32 mouse cellular contexts compared by ENCODE assay signal in genomic region chr7:45196994-45197393, GRCm38 (mm10). TPM values are rescaled to one million over a fixed set of nuclear protein-coding genes. Genes with fewer than 3 reads are reported as not detected.
DNase-seq lines count a peak whose midpoint lies in the region; ATAC-seq lines count a peak whose summit lies in the region.
"Had no signal": no experiment of that assay in that cellular context is flagged by ENCODE, and none has a peak within 500 bp of the region (broad histone marks: within the 10 kb centered on the region; RNA-seq: fewer than 3 reads in every experiment).

No protein-coding gene starts in this region.

- no peak for ATAC-seq in hindbrain, embryonic 13.5 days (ENCODE audit: low FRiP score)
- ATAC-seq in hindbrain, embryonic 11.5 days (ENCODE audit: low FRiP score), result no peak
- ATAC-seq: midbrain, embryonic 16.5 days had no signal

- peaks cover 7% of the 10 kb centered on the region for H3K4me1 ChIP-seq in hindbrain, embryonic 13.5 days (replicated peaks)
- no peaks in the 10 kb centered on the region for H3K4me1 ChIP-seq in hindbrain, embryonic 11.5 days (replicated peaks; ENCODE audit: control insufficient read depth, insufficient read depth, low read length)
- H3K4me1 ChIP-seq: liver, embryonic 13.5 days had no signal

- H3K4me2 ChIP-seq in hindbrain, embryonic 13.5 days, result no peak overlapping the region
- H3K4me2 ChIP-seq in hindbrain, embryonic 11.5 days (replicated peaks; ENCODE audit: low read depth, low read length), result no peak overlapping the region
- H3K4me2 ChIP-seq: embryonic facial prominence, embryonic 12.5 days; heart, embryonic 13.5 days; hindbrain, embryonic 14.5 days; liver, embryonic 13.5 days had no signal

- H3K27me3 ChIP-seq in hindbrain, embryonic 13.5 days, result peaks cover 22% of the 10 kb centered on the region
- H3K27me3 ChIP-seq in hindbrain, embryonic 11.5 days (ENCODE audit: control insufficient read depth, insufficient read depth, low read length), result no peaks in the 10 kb centered on the region

- H3K9me3 ChIP-seq in hindbrain, embryonic 13.5 days, result no peaks in the 10 kb centered on the region
- no peaks in the 10 kb centered on the region for H3K9me3 ChIP-seq in hindbrain, embryonic 11.5 days (ENCODE audit: control insufficient read depth, low read length)
- H3K9me3 ChIP-seq: embryonic facial prominence, embryonic 12.5 days; G1E; heart, embryonic 13.5 days; liver, embryonic 13.5 days had no signal

- H3K36me3 ChIP-seq in hindbrain, embryonic 13.5 days, result no peaks in the 10 kb centered on the region
- H3K36me3 ChIP-seq in hindbrain, embryonic 11.5 days (ENCODE audit: control insufficient read depth, insufficient read depth, low read length), result no peaks in the 10 kb centered on the region
- H3K36me3 ChIP-seq: embryonic facial prominence, embryonic 12.5 days; G1E; heart, embryonic 13.5 days; liver, embryonic 13.5 days had no signal

- DNase-seq in cerebellum, adult 8-10 months, result peak; percentile 27
- DNase-seq in cerebellum, postnatal 4 days (ENCODE audit: low spot score in 2 of 2), result no peak
- no peak for DNase-seq in hindbrain, embryonic 11.5 days (ENCODE audit: low spot score)
- DNase-seq in 416B (ENCODE audit: low read depth), result peak; percentile 24
- DNase-seq in brain, adult 2 months (ENCODE audit: low read depth, low spot score), result peak; percentile 74
- DNase-seq in layer of hippocampus, adult 18-20 months (ENCODE audit: low spot score in 2 of 2), result no peak
- no peak for DNase-seq in kidney, postnatal 10 days
- DNase-seq: adrenal gland, postnatal 14 days; gastrocnemius, postnatal 14 days; heart, adult 18-20 months; heart, postnatal 14 days; kidney, adult 2 months; liver, embryonic 13.5 days; lung, adult 2 months; right cerebral cortex, postnatal 14 days had no signal

- no peak overlapping the region for H3K27ac ChIP-seq in hindbrain, embryonic 13.5 days
- no peak overlapping the region for H3K27ac ChIP-seq in hindbrain, embryonic 11.5 days (ENCODE audit: low read depth, low read length)
- H3K27ac ChIP-seq: embryonic facial prominence, embryonic 12.5 days; heart, embryonic 13.5 days; hindbrain, embryonic 14.5 days; kidney, postnatal 0 days; liver, embryonic 13.5 days; stomach, postnatal 0 days had no signal

- 75% methylated on average over 5 of the region's 5 CpGs for WGBS in hindbrain, embryonic 13.5 days
- 71% methylated on average over 5 of the region's 5 CpGs for WGBS in hindbrain, embryonic 11.5 days

- no peak overlapping the region for H3K4me3 ChIP-seq in hindbrain, embryonic 13.5 days
- no peak overlapping the region for H3K4me3 ChIP-seq in hindbrain, embryonic 11.5 days (ENCODE audit: low read depth, low read length)
- H3K4me3 ChIP-seq: embryonic facial prominence, embryonic 12.5 days; erythroblast, embryonic 14.5 days; heart, embryonic 13.5 days; liver, embryonic 13.5 days had no signal

- H3K9ac ChIP-seq in hindbrain, embryonic 13.5 days, result peak overlapping the region; percentile 40; the same call in 1 of the 2 replicates
- no peak overlapping the region for H3K9ac ChIP-seq in hindbrain, embryonic 11.5 days (ENCODE audit: low read depth, low read length)
- H3K9ac ChIP-seq: embryonic facial prominence, embryonic 12.5 days; heart, embryonic 13.5 days; hindbrain, embryonic 14.5 days; liver, embryonic 13.5 days had no signal

RNA-seq across cellular contexts. Expression of gene Ccdc155, which starts 7.7 kb away (rescaled TPM):
- polyA plus RNA-seq in hindbrain, embryonic 13.5 days (2015; fragmentation: Nextera tagmentation; extraction: Ambion mirVana), result 0.49 and 0.54 TPM in 2 replicates
- 0.31 and 0.40 TPM in 2 replicates for polyA plus RNA-seq in hindbrain, embryonic 11.5 days (2014; fragmentation: Nextera tagmentation; extraction: Ambion mirVana)
- total RNA-seq in layer of hippocampus, adult 18-20 months (2021), result 1 to 10 TPM; 2.2 to 3.4 TPM
- total RNA-seq: CH12.LX; G1E; heart, postnatal 14 days had no signal
- polyA plus RNA-seq: G1E had no signal

RNA-seq across cellular contexts. Expression of gene Dkkl1, which starts 15.0 kb away (rescaled TPM):
- 5.6 and 5.7 TPM in 2 replicates for polyA plus RNA-seq in hindbrain, embryonic 13.5 days (2015; fragmentation: Nextera tagmentation; extraction: Ambion mirVana)
- polyA plus RNA-seq in hindbrain, embryonic 11.5 days (2014; fragmentation: Nextera tagmentation; extraction: Ambion mirVana), result 1.6 and 1.7 TPM in 2 replicates
- total RNA-seq in layer of hippocampus, adult 18-20 months (2021), result 1 to 10 TPM; 1.9 to 3.1 TPM
- total RNA-seq: adrenal gland, postnatal 14 days; gastrocnemius, postnatal 14 days; heart, adult 18-20 months; heart, postnatal 14 days had no signal
- polyA plus RNA-seq: G1E had no signal

RNA-seq across cellular contexts. Expression of gene Pth2, which starts 16.2 kb away (rescaled TPM):
- 0.66 TPM in 1 of 2 replicates, not detected in the other for polyA plus RNA-seq in hindbrain, embryonic 13.5 days (2015; fragmentation: Nextera tagmentation; extraction: Ambion mirVana)
- not detected in 2 replicates for polyA plus RNA-seq in hindbrain, embryonic 11.5 days (2014; fragmentation: Nextera tagmentation; extraction: Ambion mirVana)
- not detected for total RNA-seq in layer of hippocampus, adult 18-20 months (2021)
- total RNA-seq: adrenal gland, postnatal 14 days; CH12.LX; G1E; gastrocnemius, postnatal 14 days; heart, adult 18-20 months; heart, postnatal 14 days; layer of hippocampus, postnatal 14 days; left cerebral cortex, postnatal 14 days; neutrophil, adult 5-6 weeks had no signal
- polyA plus RNA-seq: embryonic facial prominence, embryonic 12.5 days; erythroblast, embryonic 14.5 days; forebrain, embryonic 14.5 days; G1E; heart, embryonic 13.5 days; hindbrain, embryonic 14.5 days; intestine, embryonic 14.5 days; kidney, adult 2 months; kidney, postnatal 0 days; limb, embryonic 14.5 days; liver, embryonic 13.5 days; lung, adult 2 months; stomach, postnatal 0 days; thymus, postnatal 0 days had no signal

RNA-seq across cellular contexts. Expression of gene Gfy, which starts 17.6 kb away (rescaled TPM):
- not detected in 2 replicates for polyA plus RNA-seq in hindbrain, embryonic 13.5 days (2015; fragmentation: Nextera tagmentation; extraction: Ambion mirVana)
- polyA plus RNA-seq in hindbrain, embryonic 11.5 days (2014; fragmentation: Nextera tagmentation; extraction: Ambion mirVana), result not detected in 2 replicates
- under 1 TPM in 1 of 2 experiments, not detected in 1; 0.18 TPM for total RNA-seq in layer of hippocampus, adult 18-20 months (2021)
- total RNA-seq: adrenal gland, postnatal 14 days; CH12.LX; heart, adult 18-20 months; heart, postnatal 14 days; neutrophil, adult 5-6 weeks had no signal
- polyA plus RNA-seq: erythroblast, embryonic 14.5 days; forebrain, embryonic 14.5 days; G1E; heart, embryonic 13.5 days; hindbrain, embryonic 14.5 days; intestine, embryonic 14.5 days; kidney, adult 2 months; kidney, postnatal 0 days; liver, embryonic 13.5 days; midbrain, embryonic 16.5 days; stomach, postnatal 0 days; thymus, postnatal 0 days had no signal

RNA-seq across cellular contexts. Expression of gene Tead2, which starts 18.6 kb away (rescaled TPM):
- polyA plus RNA-seq in hindbrain, embryonic 13.5 days (2015; fragmentation: Nextera tagmentation; extraction: Ambion mirVana), result 78.6 and 79.2 TPM in 2 replicates
- 229 and 242 TPM in 2 replicates for polyA plus RNA-seq in hindbrain, embryonic 11.5 days (2014; fragmentation: Nextera tagmentation; extraction: Ambion mirVana)
- total RNA-seq in layer of hippocampus, adult 18-20 months (2021), result 1 to 10 TPM; 3.2 to 4.2 TPM
- total RNA-seq: neutrophil, adult 5-6 weeks had no signal
- polyA plus RNA-seq: G1E had no signal

Comparison
In these comparisons a context has a peak if more than half of its experiments do, and no peak if none do; other contexts are left out.
1. DNase-seq: peak in cerebellum, adult 8-10 months (single experiment), 416B (single experiment) and brain, adult 2 months (single experiment); none in cerebellum, postnatal 4 days (0 of 2), hindbrain, embryonic 11.5 days (single experiment), layer of hippocampus, adult 18-20 months (0 of 2) and kidney, postnatal 10 days (single experiment).